ENCODE assay signal across 15 mouse cellular contexts in genomic region chr2:105416046-105416659, GRCm38 (mm10). TPM values are rescaled to one million over a fixed set of nuclear protein-coding genes. Genes with fewer than 3 reads are reported as not detected.
A peak's percentile ranks its signal among the peaks of the same experiment; 100 is the strongest.
DNase-seq lines count a peak whose midpoint lies in the region; ATAC-seq lines count a peak whose summit lies in the region.
"Had no signal": no experiment of that assay in that cellular context is flagged by ENCODE, and none has a peak within 500 bp of the region (broad histone marks: within the 10 kb centered on the region; RNA-seq: fewer than 3 reads in every experiment).

No protein-coding gene starts in this region.

- H3K27ac ChIP-seq in forebrain, embryonic 13.5 days, result peak overlapping the region; percentile 44; the same call in 1 of the 2 replicates
- no peak overlapping the region for H3K27ac ChIP-seq in forebrain, embryonic 11.5 days (ENCODE audit: low read depth, low read length)
- H3K27ac ChIP-seq in forebrain, embryonic 15.5 days (replicated peaks), result peak overlapping the region; percentile 45
- H3K27ac ChIP-seq: intestine, embryonic 15.5 days; liver, embryonic 12.5 days; stomach, postnatal 0 days had no signal

- no peak overlapping the region for H3K4me2 ChIP-seq in forebrain, embryonic 13.5 days
- H3K4me2 ChIP-seq in forebrain, embryonic 11.5 days (ENCODE audit: low read depth, low read length, severe bottlenecking), result no peak overlapping the region
- no peak overlapping the region for H3K4me2 ChIP-seq in forebrain, embryonic 15.5 days (replicated peaks)
- H3K4me2 ChIP-seq: intestine, embryonic 15.5 days; liver, embryonic 12.5 days had no signal

- ATAC-seq in forebrain, embryonic 13.5 days, result peak; percentile 80
- ATAC-seq in forebrain, embryonic 11.5 days (replicated peaks; ENCODE audit: low FRiP score), result no peak
- peak; percentile 73 for ATAC-seq in forebrain, embryonic 15.5 days (replicated peaks)
- ATAC-seq: intestine, embryonic 15.5 days; liver, embryonic 12.5 days had no signal

- no peak overlapping the region for H3K4me3 ChIP-seq in forebrain, embryonic 13.5 days
- no peak overlapping the region for H3K4me3 ChIP-seq in forebrain, embryonic 11.5 days (ENCODE audit: low read depth, low read length)
- H3K4me3 ChIP-seq in forebrain, embryonic 15.5 days, result no peak overlapping the region
- H3K4me3 ChIP-seq: intestine, embryonic 15.5 days; liver, embryonic 12.5 days had no signal

- H3K27me3 ChIP-seq in forebrain, embryonic 13.5 days, result no peaks in the 10 kb centered on the region
- no peaks in the 10 kb centered on the region for H3K27me3 ChIP-seq in forebrain, embryonic 11.5 days (ENCODE audit: control insufficient read depth, insufficient read depth, low read length)
- no peaks in the 10 kb centered on the region for H3K27me3 ChIP-seq in forebrain, embryonic 15.5 days
- H3K27me3 ChIP-seq: intestine, embryonic 15.5 days; liver, embryonic 12.5 days had no signal

- no peak for DNase-seq in forebrain, embryonic 11.5 days (ENCODE audit: low spot score)
- DNase-seq in brain, adult 2 months (ENCODE audit: low read depth, low spot score), result peak; percentile 72
- DNase-seq in left cerebral cortex, adult 8-10 months (ENCODE audit: low spot score in 2 of 2), result peak; percentile 9 to 46
- no peak for DNase-seq in kidney, postnatal 4 days
- no peak for DNase-seq in urinary bladder, adult 18-20 months (ENCODE audit: low spot score in 2 of 2)
- no peak for DNase-seq in embryo, embryonic 11 days
- DNase-seq: kidney, postnatal 14 days; layer of hippocampus, postnatal 36 days; lung, postnatal 14 days; spleen, adult 18-20 months had no signal

- H3K4me1 ChIP-seq in forebrain, embryonic 13.5 days, result peaks cover 20% of the 10 kb centered on the region
- H3K4me1 ChIP-seq in forebrain, embryonic 11.5 days (replicated peaks; ENCODE audit: control insufficient read depth, insufficient read depth, low read length), result peaks cover 3% of the 10 kb centered on the region; the same call in 1 of the 2 replicates
- peaks cover 22% of the 10 kb centered on the region for H3K4me1 ChIP-seq in forebrain, embryonic 15.5 days
- H3K4me1 ChIP-seq: intestine, embryonic 15.5 days had no signal

- 55% methylated on average over 7 of the region's 7 CpGs for WGBS in forebrain, embryonic 13.5 days
- 70% methylated on average over 7 of the region's 7 CpGs for WGBS in forebrain, embryonic 11.5 days
- 41% methylated on average over 7 of the region's 7 CpGs for WGBS in forebrain, embryonic 15.5 days

- no peaks in the 10 kb centered on the region for H3K36me3 ChIP-seq in forebrain, embryonic 13.5 days (ENCODE audit: poor library complexity, severe bottlenecking)
- H3K36me3 ChIP-seq in forebrain, embryonic 11.5 days (ENCODE audit: control insufficient read depth, insufficient read depth, low read length), result no peaks in the 10 kb centered on the region
- H3K36me3 ChIP-seq in forebrain, embryonic 15.5 days, result no peaks in the 10 kb centered on the region
- H3K36me3 ChIP-seq: intestine, embryonic 15.5 days; liver, embryonic 12.5 days had no signal

- H3K9ac ChIP-seq in forebrain, embryonic 13.5 days, result no peak overlapping the region
- H3K9ac ChIP-seq in forebrain, embryonic 11.5 days (ENCODE audit: low read length), result no peak overlapping the region
- no peak overlapping the region for H3K9ac ChIP-seq in forebrain, embryonic 15.5 days (replicated peaks)
- H3K9ac ChIP-seq: intestine, embryonic 15.5 days; liver, embryonic 12.5 days had no signal

- H3K9me3 ChIP-seq in forebrain, embryonic 13.5 days (replicated peaks), result no peaks in the 10 kb centered on the region
- no peaks in the 10 kb centered on the region for H3K9me3 ChIP-seq in forebrain, embryonic 11.5 days (ENCODE audit: control insufficient read depth, low read length)
- no peaks in the 10 kb centered on the region for H3K9me3 ChIP-seq in forebrain, embryonic 15.5 days
- H3K9me3 ChIP-seq: intestine, embryonic 15.5 days; liver, embryonic 12.5 days had no signal

RNA-seq across cellular contexts. Expression of gene Rcn1, which starts 17.0 kb away (rescaled TPM):
- polyA plus RNA-seq in forebrain, embryonic 13.5 days (2015; fragmentation: Nextera tagmentation; extraction: Ambion mirVana), result 68.1 and 68.9 TPM in 2 replicates
- 116 and 120 TPM in 2 replicates for polyA plus RNA-seq in forebrain, embryonic 11.5 days (2014; fragmentation: Nextera tagmentation; extraction: Ambion mirVana)
- 52.4 and 53.8 TPM in 2 replicates for polyA plus RNA-seq in forebrain, embryonic 15.5 days (2015; fragmentation: Nextera tagmentation; extraction: Ambion mirVana)
- 10 to 100 TPM; 30.1 to 33.9 (median 30.5) TPM for total RNA-seq in left cerebral cortex, adult 8-10 months (2022)

Comparison
In these comparisons a context has a peak if more than half of its experiments do, and no peak if none do; other contexts are left out.
1. DNase-seq: peak in brain, adult 2 months (single experiment) and left cerebral cortex, adult 8-10 months (2 of 2); none in forebrain, embryonic 11.5 days (single experiment), kidney, postnatal 4 days (0 of 2), urinary bladder, adult 18-20 months (0 of 2) and embryo, embryonic 11 days (single experiment).